Mouse (Mus musculus): ENCODE results near the gene Adgrg3. TPM values are rescaled to one million over a fixed set of nuclear protein-coding genes. Genes with fewer than 3 reads are reported as not detected.

The Adgrg3 gene
- total and polyA plus RNA-seq, 3 experiments, result 0.08 TPM; not detected in 2

- Histone ChIP-seq H3K36me3 (ENCODE audit: control insufficient read depth in 1 of 2, insufficient read depth in 2 of 2, low read length in 2 of 2) (no peaks in the 10 kb centered on the region), H3K4me3 (ENCODE audit: control insufficient read depth in 1 of 2, insufficient read depth in 1 of 2, low read depth in 2 of 2, low read length in 2 of 2) (no peak overlapping the region), H3K27me3 (ENCODE audit: control insufficient read depth in 1 of 2, insufficient read depth in 2 of 2, low read length in 2 of 2) (peaks cover 0 to 3% of the 10 kb centered on the region in 2 experiments; a peak in 1 of 4 replicates), H3K79me2 (ENCODE audit: control insufficient read depth, insufficient read depth, low read length, poor library complexity) (no peaks in the 10 kb centered on the region), H3K9ac (ENCODE audit: control insufficient read depth, low read depth, low read length, poor library complexity, severe bottlenecking) (no peak overlapping the region), H3K27ac (ENCODE audit: control insufficient read depth, low read depth, low read length) (no peak overlapping the region), H3K4me1 (ENCODE audit: control insufficient read depth in 1 of 2, insufficient read depth in 2 of 2, low read length in 2 of 2) (no peaks in the 10 kb centered on the region), H3K9me3 (replicated peaks; ENCODE audit: insufficient read depth, low read length) (no peaks in the 10 kb centered on the region)
- TF ChIP-seq CHD2 (IDR thresholded peaks at IDR 0.05; ENCODE audit: low read length), result no peak
- TF ChIP-seq MAX (IDR thresholded peaks at IDR 0.05; ENCODE audit: low read length), result no peak
- no peak for TF ChIP-seq ZNF384 (IDR thresholded peaks at IDR 0.05; ENCODE audit: low read depth, low read length)
- TF ChIP-seq MYC (IDR thresholded peaks at IDR 0.05; ENCODE audit: low read depth, low read length), result no peak
- TF ChIP-seq MAFK (IDR thresholded peaks at IDR 0.05; ENCODE audit: borderline replicate concordance, low read depth, low read length), result no peak
- no peak for TF ChIP-seq MAZ (IDR thresholded peaks at IDR 0.05; ENCODE audit: low read depth, low read length)
- TF ChIP-seq USF1 (IDR thresholded peaks at IDR 0.05; ENCODE audit: low read depth, low read length), result no peak
- no peak for TF ChIP-seq MXI1 (IDR thresholded peaks at IDR 0.05; ENCODE audit: low read depth, low read length)
- DNase-seq (ENCODE audit: low read depth, low spot score), result no peak
Observed at GRCm38 (mm10) chr8:95017969-95018635, 610 bp downstream of the Adgrg3 start.

DNA sequence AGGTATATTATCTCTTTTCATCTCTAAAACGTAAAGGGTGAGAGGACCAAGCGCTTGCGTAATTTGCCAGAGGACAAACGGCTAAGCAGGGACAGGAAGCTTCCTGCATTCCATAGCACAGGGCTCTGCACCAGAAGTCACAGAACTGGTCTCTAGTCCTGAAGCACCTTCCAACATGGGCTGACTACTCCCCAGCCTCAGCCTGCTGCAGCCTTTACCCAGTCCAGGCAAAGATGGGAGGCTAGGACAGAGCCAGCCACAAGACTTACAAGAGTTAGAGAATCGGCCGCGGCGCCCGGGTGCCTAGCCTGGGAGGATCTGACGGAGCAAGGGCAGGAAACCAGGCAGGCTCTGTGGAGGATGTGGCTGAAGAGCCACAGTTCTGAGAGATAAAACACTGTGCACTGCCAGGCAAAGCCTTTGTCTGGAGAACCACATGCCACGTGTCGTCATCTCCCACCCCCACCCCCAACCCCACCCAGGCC is 2.8 kb downstream of the Adgrg3 start:
- H3K4me3 ChIP-seq (ENCODE audit: control insufficient read depth in 1 of 2, insufficient read depth in 1 of 2, low read depth in 2 of 2, low read length in 2 of 2), result no peak overlapping the region
- no peak overlapping the region for H3K27ac ChIP-seq (ENCODE audit: control insufficient read depth, low read depth, low read length)
- DNase-seq (ENCODE audit: low read depth, low spot score), result peak; percentile 8
- H3K4me1 ChIP-seq (ENCODE audit: control insufficient read depth in 1 of 2, insufficient read depth in 2 of 2, low read length in 2 of 2), result no peaks in the 10 kb centered on the region
- H3K27me3 ChIP-seq (ENCODE audit: control insufficient read depth in 1 of 2, insufficient read depth in 2 of 2, low read length in 2 of 2), result peaks cover 0 to 3% of the 10 kb centered on the region in 2 experiments; a peak in 2 of 4 replicates
- H3K9ac ChIP-seq (ENCODE audit: control insufficient read depth, low read depth, low read length, poor library complexity, severe bottlenecking), result no peak overlapping the region
- no peaks in the 10 kb centered on the region for H3K36me3 ChIP-seq (ENCODE audit: control insufficient read depth in 1 of 2, insufficient read depth in 2 of 2, low read length in 2 of 2)
- no peaks in the 10 kb centered on the region for H3K9me3 ChIP-seq (replicated peaks; ENCODE audit: insufficient read depth, low read length)
- TF ChIP-seq ZNF384 (IDR thresholded peaks at IDR 0.05; ENCODE audit: low read depth, low read length) (no peak), KAT2A (conservative IDR thresholded peaks at IDR 0.05; ENCODE audit: low read depth, low read length) (no peak), GATA1 (IDR thresholded peaks at IDR 0.05; ENCODE audit: low read depth, low read length) (no peak), MYC (IDR thresholded peaks at IDR 0.05; ENCODE audit: low read depth, low read length) (no peak), POLR2AphosphoS2 (IDR thresholded peaks at IDR 0.05; ENCODE audit: low read length) (no peak), TBP (IDR thresholded peaks at IDR 0.05; ENCODE audit: low read depth, low read length) (no peak), SIN3A (IDR thresholded peaks at IDR 0.05; ENCODE audit: low read length) (no peak), POLR2A (IDR thresholded peaks at IDR 0.05; ENCODE audit: control insufficient read depth in 1 of 2, insufficient read depth in 1 of 2, low read depth in 1 of 2, low read length in 2 of 2, poor library complexity in 1 of 2) (no peak), CTCF (IDR thresholded peaks at IDR 0.05 in 2 of 3, conservative IDR thresholded peaks at IDR 0.05 in 1 of 3; ENCODE audit: control insufficient read depth in 1 of 3, insufficient read depth in 1 of 3, low read depth in 2 of 3, low read length in 3 of 3, poor library complexity in 1 of 3, severe bottlenecking in 1 of 3) (no peak), HCFC1 (IDR thresholded peaks at IDR 0.05; ENCODE audit: low read depth, low read length) (no peak), ZKSCAN1 (IDR thresholded peaks at IDR 0.05; ENCODE audit: low read depth, low read length) (no peak), USF1 (IDR thresholded peaks at IDR 0.05; ENCODE audit: low read depth, low read length) (no peak), MXI1 (IDR thresholded peaks at IDR 0.05; ENCODE audit: low read depth, low read length) (no peak)
- no peaks in the 10 kb centered on the region for H3K79me2 ChIP-seq (ENCODE audit: control insufficient read depth, insufficient read depth, low read length, poor library complexity)
